Mouse (Mus musculus) left cerebral cortex, postnatal 14 days (tissue): ENCODE measurements at regions not wholly inside any gene's neighbourhood (a gene's known extent, or its start where the extent isn't known, plus 50 kb on each side); places are given as distances from the start of the nearest gene placed in this dataset.
A peak's percentile ranks its signal among the peaks of the same experiment; 100 is the strongest.

Experiments used
- DNase-seq, 2 experiments: peaks; one replicate each; pipeline ENCODE4 v3.0.0; 2021 to 2022; ENCODE audit warnings: low spot score in 2 of 2, mixed read lengths in 1 of 2
- intact Hi-C: fragments of 180-260 bp; cut with DNase I; formaldehyde crosslinking; loops from one replicate; pipeline ENCODE4 v1.15.1; 2025

DNA sequence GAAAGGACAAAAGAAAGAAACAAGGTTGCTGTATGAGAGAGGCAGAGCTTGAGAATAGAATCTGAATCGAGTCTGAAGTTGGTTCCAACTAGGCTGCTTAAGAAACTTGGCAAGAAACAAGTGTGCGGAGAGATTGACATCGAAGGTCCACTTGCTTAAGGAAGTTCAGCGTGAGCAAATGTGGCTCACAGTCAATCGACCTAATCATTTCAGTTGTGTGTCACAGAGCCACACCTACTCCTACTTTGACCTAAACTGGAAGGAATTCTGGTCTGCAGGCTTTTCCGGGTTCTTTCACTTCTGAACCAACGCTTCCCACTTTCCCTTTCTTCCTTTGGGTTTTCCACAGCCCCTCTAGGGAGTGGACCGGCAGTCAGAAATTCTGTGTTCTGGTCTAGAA is 313.8 kb upstream of the Ubash3b start:
- intact Hi-C loops: loop anchor here (2.0 kb wide), 2 partner anchors 103 to 475 kb away; no protein-coding TSS in a partner anchor

DNA sequence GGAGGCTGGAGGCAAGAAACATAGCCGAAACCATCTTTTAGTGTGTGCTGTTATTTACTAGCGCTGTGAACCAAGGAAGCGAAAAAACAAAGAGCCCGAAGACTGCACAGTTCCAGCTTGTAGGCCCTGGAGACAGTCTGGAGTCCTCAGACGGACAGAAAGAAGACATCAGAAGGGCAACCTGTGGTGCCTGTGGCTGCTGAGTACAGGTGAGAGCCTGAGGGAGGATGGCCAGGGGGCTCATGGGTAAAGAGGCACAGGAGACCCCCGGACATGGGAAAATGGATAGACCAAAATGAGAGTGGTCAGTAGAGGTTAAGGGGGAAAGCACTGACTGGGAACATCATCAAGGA is 313.4 kb upstream of the Ubash3b start:
- intact Hi-C loops: loop anchor here (2.0 kb wide), 2 partner anchors 104 to 476 kb away; no protein-coding TSS in a partner anchor
- no peak for DNase-seq

More for the DNA sequence above, 313.8 kb upstream of the Ubash3b start:
- no peak for DNase-seq

DNA sequence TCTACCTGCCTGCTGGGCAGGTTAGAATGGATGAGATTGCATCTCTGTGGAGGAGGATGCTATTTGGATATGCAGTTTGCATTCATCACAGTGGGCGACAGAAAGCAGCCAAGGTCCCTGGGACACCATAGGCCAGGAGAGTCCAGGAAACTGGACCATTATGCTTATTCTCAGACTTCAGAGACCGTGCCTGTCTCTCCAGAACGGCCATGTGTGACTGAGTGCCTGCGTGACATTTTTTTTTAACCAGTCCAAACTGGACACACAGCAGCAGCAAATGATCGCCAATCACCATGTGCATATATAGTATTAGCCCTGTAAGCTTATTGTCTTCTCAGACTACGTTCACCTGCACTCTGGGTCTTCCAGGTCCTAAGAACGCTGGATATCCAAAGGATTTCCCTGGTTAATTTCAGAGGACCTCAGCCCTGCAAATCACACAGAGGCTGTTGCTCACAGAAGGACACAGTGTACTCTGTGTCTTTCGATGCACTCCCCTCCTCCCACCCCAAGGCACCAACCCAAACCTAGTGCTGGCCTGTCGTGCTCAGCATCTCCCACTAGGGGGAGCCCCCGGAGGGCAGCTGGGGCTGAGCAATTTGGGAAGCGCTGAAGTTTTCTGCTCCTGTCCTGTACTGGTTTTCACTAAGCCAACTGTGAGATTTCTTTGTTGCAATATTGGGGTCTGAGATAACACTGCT is 312.9 kb upstream of the Ubash3b start:
- DNase-seq: peak; percentile 87 to 94
- intact Hi-C loops: loop anchor here (2.0 kb wide), 2 partner anchors 104 to 476 kb away; no protein-coding TSS in a partner anchor

DNA sequence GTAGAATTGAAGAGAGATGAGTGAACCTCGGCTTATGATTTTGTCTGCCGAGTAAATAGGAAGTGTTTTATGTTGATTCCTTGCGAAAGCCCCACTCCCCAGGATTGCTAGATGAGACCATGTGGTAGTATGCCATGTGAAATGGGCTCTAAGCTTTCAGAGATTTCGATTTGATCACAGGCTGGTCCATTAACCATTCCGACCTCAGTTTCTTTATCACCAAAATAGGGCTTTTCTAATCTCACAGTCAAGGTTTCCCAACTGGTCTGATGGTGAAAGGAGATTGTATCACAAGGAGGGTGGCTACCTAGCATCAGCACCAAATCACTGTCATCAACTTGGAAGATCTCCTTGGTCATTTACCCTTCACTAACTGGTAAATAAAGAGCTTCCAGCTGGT is 312.0 kb upstream of the Ubash3b start:
- no peak for DNase-seq
- intact Hi-C loops: no loop called here

DNA sequence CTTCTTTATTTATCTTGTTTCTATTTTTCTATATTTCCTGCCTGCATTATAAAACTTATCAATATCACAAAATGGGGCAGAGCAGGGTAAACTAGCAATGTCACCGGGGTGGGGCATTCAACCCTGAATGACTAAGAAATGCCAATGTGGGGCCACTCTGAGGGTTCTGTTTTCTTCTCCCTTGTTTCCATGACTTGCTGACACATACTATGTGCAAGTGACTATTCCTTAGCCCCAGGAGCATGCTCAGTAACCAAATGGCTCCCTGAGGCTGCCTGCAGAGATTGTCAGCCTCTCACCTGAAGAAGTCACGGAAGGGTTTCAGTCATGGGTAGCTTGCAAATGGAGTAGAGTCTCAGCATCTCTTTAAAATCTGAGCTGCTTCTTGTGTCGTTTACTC is 309.8 kb upstream of the Ubash3b start:
- intact Hi-C loops: no loop called here

DNA sequence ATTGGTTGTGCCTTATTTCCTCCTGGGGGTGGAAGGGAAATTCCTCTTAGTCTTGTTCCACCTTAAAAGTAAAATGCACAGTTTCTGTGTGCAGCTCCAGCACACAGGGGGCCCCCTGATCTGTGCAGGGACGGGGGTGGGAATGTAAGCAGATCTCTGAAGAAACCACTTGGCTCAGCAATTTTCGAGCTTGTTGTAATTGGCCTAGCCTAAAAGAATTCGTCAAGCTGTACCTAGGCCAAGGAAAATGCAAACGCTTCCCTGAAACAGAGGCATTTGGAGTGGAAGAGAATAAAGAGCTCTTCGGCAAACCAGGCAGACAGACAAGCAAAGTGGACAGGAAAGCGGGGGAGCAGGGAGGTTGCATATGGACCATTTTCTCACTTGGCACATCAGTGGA is 308.5 kb upstream of the Ubash3b start:
- no peak for DNase-seq
- intact Hi-C loops: no loop called here

More for the DNA sequence above, 309.8 kb upstream of the Ubash3b start:
- DNase-seq: no peak

DNA sequence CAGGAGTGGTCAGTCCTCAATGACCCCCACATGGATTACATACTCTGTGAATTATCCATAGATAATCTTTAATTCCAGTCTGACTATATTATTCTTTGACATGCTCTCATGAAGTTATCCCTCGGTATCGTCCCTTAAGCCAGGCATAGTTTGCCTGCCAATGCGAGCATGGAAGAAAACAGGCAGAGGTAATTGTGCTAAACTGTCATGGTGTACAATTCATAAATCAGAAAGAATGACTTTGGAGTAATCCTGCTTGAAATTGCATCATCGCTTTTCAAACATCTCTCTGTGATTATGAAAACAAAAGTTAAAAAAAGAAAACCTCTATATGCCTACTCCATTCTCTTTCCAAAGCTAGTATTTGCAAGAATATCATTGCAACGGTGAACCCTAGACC is 307.9 kb upstream of the Ubash3b start:
- intact Hi-C loops: no loop called here
- DNase-seq: no peak

DNA sequence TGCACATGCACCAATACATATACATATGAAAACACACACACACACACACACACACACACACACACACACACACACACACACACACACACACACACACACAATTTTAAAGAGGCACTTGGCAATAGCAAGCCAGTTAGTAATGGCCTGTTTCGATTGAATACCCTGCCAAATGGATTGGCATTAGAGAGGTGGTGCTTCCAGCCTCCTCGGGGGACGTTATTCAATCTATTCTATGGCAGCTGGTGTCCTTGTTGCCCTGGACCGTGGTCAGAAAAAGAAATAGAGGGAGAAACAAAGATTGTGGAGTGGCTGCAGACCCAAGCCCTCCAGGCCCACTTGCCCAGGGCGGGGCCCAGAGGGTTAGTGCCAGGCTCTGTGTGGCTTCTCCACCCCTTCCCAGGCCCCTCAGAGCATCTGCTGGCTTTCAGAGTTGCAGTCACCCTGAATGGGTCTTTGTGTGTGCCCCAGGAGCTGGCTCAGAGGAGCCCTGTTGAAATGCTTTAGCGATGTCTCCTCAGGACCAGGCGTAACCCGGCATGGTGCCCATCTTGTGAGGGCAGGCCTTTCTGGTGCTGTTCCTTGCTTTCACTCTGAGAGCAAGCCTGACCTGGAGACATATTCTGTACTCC is 302.7 kb upstream of the Ubash3b start:
- DNase-seq: peak; percentile 54 to 56
- intact Hi-C loops: loop anchor here (5.0 kb wide), 2 partner anchors 87 to 488 kb away; no protein-coding TSS in a partner anchor

DNA sequence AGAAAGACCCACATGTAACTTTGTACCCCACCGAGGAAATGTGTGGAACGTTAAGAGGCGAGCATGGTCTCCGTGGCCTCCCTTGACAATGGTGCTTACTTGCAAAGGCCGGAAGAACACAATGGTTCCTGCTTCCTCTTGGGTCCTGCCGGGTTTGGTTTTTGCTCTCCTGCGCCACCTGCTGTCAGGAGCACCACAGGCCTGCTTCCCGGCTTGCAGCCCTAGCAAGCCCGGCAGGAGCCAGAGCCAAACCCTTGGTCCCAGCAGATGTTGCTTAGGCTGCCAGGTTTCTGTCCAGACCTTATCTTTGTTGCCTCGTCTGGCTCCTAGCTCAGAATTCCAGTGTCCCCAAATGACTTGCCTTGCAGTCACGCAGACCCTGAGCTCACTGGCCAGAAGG is 300.2 kb upstream of the Ubash3b start:
- DNase-seq: peak; percentile 88
- intact Hi-C loops: loop anchor here (2.0 to 5.0 kb wide), 3 partner anchors 84 to 491 kb away; no protein-coding TSS in a partner anchor

DNA sequence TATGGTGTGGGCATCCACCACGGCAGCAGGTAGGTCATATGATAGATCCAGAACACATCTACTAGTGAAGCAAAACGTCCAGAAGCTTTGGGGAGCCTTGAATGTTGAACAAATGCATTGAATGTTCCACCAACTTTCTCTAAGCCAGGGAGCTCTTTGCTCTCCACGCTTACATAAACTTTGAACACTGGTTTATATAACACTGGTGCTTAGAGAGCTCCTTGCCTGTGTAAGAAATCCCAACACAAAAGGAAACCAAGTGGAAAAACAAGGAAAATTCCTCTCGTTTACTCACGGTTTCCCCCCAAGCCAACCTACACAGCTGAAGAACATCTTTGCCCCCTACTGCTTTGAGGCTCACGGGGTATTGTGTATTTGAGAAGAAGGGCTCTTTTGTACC is 299.2 kb upstream of the Ubash3b start:
- intact Hi-C loops: loop anchor here (2.0 to 5.0 kb wide), 3 partner anchors 83 to 492 kb away; no protein-coding TSS in a partner anchor
- no peak for DNase-seq

DNA sequence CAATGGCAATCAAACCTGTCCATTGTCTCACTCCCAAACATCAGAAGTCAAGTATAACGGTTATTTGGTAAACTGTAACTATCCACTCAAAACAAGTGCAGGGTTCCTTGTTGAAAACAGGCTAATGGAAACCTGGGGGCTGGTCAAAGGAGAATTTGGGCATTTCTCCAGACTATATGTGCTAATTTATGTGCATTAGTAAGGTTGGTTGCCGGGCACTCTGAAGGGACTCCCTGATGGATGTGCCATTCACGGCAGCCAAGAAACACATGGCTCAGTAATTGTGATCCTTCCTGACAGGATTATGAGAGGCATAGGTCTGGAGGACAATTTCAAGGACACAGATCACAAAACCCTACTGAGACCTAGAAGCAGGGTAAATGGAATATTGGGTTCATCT is 295.5 kb upstream of the Ubash3b start:
- no peak for DNase-seq
- intact Hi-C loops: no loop called here

DNA sequence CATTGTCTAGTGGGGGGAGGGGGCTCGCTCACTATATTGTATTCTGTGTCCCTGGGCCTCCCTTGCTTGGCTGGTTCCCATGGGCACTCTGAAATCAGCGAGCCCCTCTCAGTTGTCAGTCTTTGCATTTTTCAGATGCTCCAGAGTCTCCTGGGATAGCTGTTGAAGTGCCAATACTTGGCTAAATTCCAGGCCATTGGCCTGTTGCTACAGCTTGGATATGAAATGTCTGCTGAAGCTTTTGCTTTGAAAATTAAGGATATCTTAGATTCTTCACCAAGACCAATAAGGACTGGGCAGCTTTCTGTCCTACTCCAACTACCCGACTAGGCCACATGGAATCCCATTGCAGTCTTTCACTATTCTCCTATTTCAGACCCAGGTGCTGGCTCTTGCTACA is 290.2 kb upstream of the Ubash3b start:
- DNase-seq: no peak
- intact Hi-C loops: no loop called here

DNA sequence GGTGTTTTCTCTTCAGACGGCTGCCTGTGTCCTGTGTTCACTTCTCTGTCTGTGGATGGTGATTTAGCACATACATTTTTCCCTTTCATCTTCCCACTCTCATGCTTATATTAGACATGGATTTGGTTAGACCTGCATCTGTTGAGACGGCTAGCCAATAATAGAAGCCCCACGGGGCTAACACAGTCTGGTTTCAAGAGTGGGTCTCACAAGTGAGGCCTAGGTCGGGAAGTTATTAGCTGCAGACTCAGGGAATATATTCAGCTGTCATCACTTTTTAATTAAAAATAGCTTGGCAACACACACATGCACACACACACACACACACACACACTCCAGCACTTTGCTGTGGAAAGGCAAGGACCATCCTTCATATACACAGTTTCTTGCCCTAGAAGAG is 287.7 kb upstream of the Ubash3b start:
- DNase-seq: no peak
- intact Hi-C loops: no loop called here

DNA sequence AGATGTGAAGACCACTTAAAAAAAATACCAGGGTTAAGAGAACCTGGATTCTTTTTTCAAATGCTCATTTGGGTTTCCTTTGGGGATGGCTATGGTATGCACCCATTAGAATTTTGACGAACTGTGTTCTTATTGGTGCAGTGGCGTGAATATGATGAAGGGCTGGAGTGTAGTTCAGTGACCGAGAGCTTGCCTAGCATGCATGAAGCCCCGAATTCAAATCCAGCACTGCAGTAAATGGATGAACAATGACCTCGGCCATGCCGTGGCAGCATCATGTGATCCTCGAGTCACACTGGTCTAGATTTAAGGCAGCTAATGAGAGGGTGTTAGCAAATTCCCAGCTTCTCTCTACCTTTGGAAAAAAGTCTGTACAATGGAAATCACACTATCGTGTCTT is 286.4 kb upstream of the Ubash3b start:
- no peak for DNase-seq
- intact Hi-C loops: loop anchor here (2.0 kb wide), 1 partner anchor 69 kb away; no protein-coding TSS in a partner anchor

DNA sequence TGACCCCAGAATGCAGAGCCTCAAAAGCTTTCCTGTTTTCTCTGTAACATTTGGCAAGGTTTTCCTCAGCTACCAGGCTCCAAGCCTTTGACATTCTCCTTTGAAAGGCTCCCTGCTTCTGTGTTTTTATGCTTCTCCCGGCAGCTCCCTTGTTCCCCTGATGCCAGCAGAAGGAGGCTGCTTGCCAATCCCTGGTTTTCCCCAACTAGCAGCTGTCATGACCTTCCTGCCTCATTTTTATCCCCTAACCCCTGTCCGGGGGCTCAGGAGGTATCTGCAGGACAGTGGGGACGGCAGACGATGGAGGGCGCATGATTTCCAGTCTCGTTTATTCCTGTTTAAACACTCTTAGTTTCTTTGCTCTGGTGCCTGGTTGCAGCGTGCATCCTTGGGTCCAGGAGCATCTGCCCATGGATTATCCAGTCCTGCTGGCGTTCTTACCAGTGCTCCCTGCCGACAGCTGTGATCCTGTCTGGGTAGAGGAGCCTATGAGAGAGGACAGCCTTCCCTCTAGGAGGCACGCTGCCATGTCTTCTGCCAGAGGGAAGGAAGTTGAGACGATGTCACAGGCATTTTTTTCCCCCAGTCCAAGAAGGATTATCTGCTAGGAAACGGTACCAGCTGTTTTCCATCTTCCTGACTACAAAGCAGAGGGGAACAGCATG is 285.8 kb upstream of the Ubash3b start:
- DNase-seq: peak; percentile 51 to 71
- intact Hi-C loops: loop anchor here (2.0 kb wide), 1 partner anchor 69 kb away; no protein-coding TSS in a partner anchor

DNA sequence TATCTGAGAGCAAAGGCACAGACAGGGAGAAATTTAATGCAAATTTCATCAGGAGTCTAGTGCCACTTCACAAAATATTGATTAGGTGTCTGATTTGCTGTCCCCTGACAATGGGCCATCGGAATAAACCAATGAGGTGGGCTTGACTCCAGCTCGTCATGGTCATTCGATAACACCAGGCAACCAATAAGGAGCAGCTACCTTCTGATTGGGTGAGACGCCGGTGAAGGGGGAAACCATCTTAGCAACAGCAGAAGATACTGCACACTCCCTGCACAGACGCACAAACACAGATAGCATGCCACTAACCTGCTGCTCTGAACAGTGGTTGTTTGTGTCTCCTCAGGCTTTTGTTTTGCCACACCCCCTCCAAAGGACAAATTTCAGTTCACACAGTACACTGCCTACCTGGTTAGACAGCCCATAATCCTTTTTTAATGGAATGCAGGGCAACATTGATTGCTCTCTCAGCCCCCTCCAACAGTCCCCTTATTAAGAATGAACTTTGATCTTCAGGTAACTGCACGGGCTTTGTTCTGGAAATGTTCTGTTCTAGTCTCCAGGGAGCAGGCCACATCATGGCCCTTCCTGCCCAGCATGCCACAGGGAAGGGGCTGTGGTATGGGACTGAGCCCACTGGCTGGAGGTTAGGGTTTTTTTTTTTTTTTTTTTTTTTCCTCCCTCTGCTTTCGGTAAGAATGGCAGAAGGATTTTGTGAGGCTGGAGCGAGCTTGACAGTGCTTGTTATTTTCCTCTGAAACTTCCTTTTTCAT is 285.1 kb upstream of the Ubash3b start:
- DNase-seq: peak; percentile 70 to 93
- intact Hi-C loops: loop anchor here (2.0 kb wide), 1 partner anchor 68 kb away; no protein-coding TSS in a partner anchor

DNA sequence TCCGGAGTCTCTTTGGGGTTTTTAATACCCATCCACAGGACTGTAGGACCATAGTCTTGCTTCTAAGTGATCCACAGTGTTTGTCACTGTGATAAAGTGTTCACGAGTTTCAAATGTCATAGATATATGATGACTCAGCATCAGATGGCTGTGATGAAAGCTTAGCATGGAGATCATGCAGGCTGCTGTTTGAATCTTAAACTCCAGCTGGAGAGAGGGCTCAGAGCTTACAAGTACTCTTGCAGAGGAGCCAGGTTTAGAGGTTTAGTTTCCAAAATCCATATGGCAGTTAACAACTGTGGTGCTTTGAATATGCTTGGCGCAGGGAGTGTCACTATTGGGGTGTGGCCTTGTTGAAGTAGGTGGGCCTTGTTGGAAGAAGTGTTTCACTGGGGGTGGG is 280.9 kb upstream of the Ubash3b start:
- intact Hi-C loops: no loop called here
- peak in 1 of 2 experiments; percentile 49 for DNase-seq

DNA sequence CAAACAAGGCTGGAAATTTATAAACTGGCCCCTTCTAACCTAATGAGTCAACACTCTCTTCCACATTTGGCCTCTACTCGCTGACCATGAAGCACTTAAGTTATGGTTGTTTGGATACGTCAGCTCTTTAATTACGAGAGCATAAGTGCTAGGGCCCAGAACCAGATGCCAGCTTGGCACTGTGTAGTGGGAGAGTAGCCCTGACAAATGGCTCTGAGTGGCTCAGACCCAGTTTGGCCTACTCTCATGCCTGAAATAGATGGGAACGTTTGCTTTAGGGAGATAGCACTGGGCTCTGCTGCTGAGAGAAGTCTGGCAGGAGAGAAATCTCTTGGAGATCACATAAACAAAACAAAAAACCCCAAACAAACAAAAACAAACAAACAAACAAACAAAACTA is 278.5 kb upstream of the Ubash3b start:
- no peak for DNase-seq
- intact Hi-C loops: no loop called here

DNA sequence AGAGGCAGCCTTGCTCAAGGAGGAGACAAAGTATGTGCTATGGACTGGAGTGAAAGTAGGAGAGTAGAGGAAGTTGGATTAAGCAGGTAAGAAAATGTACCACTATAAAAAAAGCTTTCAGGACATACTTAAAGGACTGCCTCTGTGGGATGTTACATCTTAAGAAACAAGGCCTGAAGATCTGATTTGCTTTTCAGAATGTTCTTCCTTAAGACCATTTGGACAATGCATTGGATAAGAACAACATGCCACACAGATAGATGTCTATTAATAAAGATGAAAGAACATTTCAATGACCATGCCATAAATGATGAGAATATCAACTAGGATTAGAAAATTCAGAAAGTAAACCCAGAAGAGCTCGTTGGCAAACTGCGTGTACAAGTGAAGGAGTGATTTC is 276.6 kb upstream of the Ubash3b start:
- DNase-seq: no peak
- intact Hi-C loops: no loop called here
